Mouse (Mus musculus): ENCODE measurements at regions not wholly inside any gene's neighbourhood (a gene's known extent, or its start where the extent isn't known, plus 50 kb on each side); places are given as distances from the start of the nearest gene placed in this dataset.

GRCm38 (mm10) chr10:98259283-98259682 lies 532.7 kb upstream of the C030005K15Rik start:
- intact Hi-C loops (cut with DNase I): no loop called here
- no peak for DNase-seq

DNA sequence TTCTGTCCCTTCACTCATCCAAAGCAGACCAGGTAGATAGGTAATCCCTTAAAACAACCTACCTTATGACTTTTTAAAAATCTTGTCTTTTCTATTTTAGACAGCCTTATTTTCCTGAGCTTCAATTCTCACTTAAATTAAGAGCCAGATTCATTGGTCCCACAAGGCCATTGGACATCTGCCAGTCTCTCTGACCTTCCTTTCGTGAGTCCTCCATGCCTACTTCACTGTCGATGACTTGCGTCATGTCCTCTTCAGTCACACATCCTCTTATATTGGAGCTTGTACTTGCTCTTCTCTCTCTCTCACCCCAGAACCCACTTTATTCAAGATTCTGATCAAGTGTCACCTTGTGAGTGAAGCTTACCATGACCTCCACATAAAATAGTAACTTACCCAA lies 542.0 kb upstream of the C030005K15Rik start:
- intact Hi-C loops (cut with DNase I): no loop called here
- DNase-seq: no peak

DNA sequence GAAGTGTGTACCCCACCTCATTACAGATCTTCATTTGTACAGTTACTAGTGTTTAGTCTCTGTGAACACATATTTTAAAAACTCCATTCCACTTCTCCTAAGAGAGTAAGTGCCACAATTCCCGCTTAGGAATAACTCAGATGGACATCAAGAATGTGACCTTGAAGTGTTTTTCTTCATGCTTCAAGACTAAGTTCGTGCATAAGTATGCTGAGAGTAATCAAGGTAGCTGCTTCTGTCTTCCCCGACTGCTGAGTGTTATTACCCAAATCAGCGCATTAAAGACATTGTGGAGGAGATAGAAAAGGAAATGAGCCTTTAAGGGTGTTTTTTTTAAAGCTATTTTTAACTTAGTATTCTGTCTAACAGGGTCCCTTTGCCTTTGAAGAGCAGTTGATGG lies 565.1 kb upstream of the C030005K15Rik start:
- intact Hi-C loops (cut with DNase I): no loop called here

DNA sequence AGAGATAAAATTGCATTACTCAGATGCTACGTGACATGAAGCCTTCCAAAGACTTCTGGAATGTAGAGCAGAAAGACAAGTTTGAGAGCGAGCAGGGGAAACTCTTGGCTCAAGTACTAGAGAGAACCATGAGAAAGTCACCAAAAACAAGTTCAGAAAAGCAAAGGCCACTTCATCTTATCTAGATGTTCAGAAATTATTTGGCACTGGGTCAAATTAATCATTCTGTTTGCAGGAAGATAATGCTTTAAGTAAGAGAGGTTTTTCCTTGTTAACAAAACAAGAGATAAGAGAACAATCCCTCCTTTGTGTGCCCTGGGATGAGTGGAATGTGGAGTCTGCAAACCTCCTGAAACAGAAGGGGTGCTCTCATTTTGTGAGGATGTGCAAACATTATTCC lies 565.6 kb upstream of the C030005K15Rik start:
- no peak for DNase-seq
- intact Hi-C loops (cut with DNase I): no loop called here

More for the DNA sequence above, 565.1 kb upstream of the C030005K15Rik start:
- no peak for DNase-seq

DNA sequence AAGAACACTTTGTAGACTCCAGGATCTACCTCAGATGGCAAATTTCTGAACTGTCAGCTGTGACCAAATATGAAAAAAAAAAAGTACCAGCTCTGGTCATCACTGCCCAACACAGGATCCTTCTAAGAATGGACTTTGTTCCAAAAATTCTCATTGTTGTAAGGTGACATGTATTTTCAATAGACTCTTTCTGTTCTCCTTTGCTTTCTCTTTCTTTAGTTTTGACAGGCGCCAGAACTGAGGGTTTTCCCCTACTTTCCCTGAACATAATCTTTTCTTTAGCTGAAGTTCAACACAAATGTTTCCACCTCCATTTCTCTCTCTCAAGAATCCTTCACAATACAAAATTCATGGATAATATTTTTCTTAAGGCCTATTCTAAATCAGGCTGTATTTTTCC lies 579.1 kb upstream of the C030005K15Rik start:
- intact Hi-C loops (cut with DNase I): no loop called here
- no peak for DNase-seq

DNA sequence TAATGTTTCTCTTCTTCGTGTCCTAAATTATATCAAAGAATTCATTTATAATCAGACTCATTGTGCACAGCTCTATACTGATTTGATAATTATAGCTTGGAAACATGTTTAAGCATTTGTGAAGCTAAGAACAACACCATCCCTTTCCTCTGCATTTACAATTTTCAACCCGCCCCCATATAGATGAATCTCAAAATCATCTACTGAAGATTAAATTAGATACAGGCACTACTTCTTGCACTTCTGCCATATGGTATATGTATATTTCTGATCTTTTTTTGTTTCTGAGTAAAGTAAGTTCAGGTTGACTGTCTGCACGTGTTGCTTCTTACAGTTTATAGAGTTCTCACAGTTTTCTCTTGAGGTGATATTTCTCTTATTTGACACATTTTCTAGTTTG lies 583.1 kb upstream of the C030005K15Rik start:
- intact Hi-C loops (cut with DNase I): no loop called here
- no peak for DNase-seq

DNA sequence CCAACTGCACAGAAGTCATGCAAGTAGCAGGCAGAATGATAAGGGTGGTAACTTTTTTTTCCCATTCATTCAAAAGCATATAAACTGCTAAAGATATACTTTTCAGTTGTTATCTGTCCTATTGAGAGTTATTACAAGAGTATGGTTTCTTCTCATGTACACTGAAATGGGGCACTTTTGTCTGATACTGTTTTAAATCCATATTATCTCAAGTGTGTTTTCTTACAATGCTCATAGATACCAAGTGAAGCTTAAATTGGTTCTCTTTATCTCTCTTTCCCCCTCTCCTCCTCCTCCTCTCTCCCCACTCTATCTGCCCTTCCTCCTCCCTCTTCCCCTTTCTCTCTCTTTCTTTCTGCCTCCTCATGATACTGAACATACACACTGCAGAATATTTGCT lies 584.8 kb upstream of the C030005K15Rik start:
- DNase-seq: no peak
- intact Hi-C loops (cut with DNase I): no loop called here

- intact Hi-C loops (cut with DNase I): no loop called here
- DNase-seq: no peak
These were observed 591.9 kb upstream of the C030005K15Rik start for GRCm38 (mm10) chr10:98318416-98318815.

- intact Hi-C loops (cut with DNase I): no loop called here
- DNase-seq: no peak
These were observed 590.4 kb upstream of the Atp2b1 start for GRCm38 (mm10) chr10:98323846-98324245.

- DNase-seq: no peak
- intact Hi-C loops (cut with DNase I): no loop called here
These were observed 589.6 kb upstream of the Atp2b1 start for GRCm38 (mm10) chr10:98324591-98324990.

GRCm38 (mm10) chr10:98325720-98326119 lies 588.5 kb upstream of the Atp2b1 start:
- intact Hi-C loops (cut with DNase I): no loop called here
- DNase-seq: no peak

GRCm38 (mm10) chr10:98332682-98333081 lies 581.5 kb upstream of the Atp2b1 start:
- no peak for DNase-seq
- intact Hi-C loops (cut with DNase I): no loop called here

GRCm38 (mm10) chr10:98333411-98334067 lies 580.7 kb upstream of the Atp2b1 start:
- intact Hi-C loops (cut with DNase I): no loop called here
- DNase-seq: peak; percentile 6 to 30

GRCm38 (mm10) chr10:98343827-98344226 lies 570.4 kb upstream of the Atp2b1 start:
- intact Hi-C loops (cut with DNase I): no loop called here
- DNase-seq: peak in 1 of 2 experiments; percentile 4

GRCm38 (mm10) chr10:98349466-98349865 lies 564.7 kb upstream of the Atp2b1 start:
- peak; percentile 53 to 63 for DNase-seq
- intact Hi-C loops (cut with DNase I): no loop called here

- DNase-seq: no peak
- intact Hi-C loops (cut with DNase I): no loop called here
These were observed 563.8 kb upstream of the Atp2b1 start for GRCm38 (mm10) chr10:98350318-98350926.

- intact Hi-C loops (cut with DNase I): no loop called here
- no peak for DNase-seq
These were observed 562.1 kb upstream of the Atp2b1 start for GRCm38 (mm10) chr10:98352061-98352460.

- no peak for DNase-seq
- intact Hi-C loops (cut with DNase I): no loop called here
These were observed 559.7 kb upstream of the Atp2b1 start for GRCm38 (mm10) chr10:98354486-98354885.

- intact Hi-C loops (cut with DNase I): no loop called here
- DNase-seq: no peak
These were observed 549.6 kb upstream of the Atp2b1 start for GRCm38 (mm10) chr10:98364604-98365003.

GRCm38 (mm10) chr10:98372561-98372960 lies 541.6 kb upstream of the Atp2b1 start:
- no peak for DNase-seq
- intact Hi-C loops (cut with DNase I): no loop called here

- intact Hi-C loops (cut with DNase I): no loop called here
- DNase-seq: no peak
These were observed 540.9 kb upstream of the Atp2b1 start for GRCm38 (mm10) chr10:98373314-98373713.

DNA sequence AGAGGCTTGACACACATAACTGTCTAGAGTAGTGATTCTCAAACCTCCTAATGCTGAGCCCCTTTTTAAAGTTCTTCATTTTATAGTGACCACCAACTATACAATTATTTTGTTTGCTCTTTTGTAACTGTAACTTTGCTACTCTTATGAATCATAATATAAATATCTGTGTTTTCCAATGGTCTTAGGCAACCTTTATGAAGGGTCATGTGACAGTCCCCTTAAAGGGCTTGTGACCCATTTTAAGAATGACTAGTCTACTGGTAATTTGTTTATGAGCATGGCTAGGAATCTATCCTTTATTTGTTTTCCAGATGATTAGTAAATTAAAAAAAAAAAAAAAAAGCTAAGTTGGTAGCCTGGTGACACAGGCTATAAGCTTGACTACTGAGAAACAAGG lies 539.5 kb upstream of the Atp2b1 start:
- intact Hi-C loops (cut with DNase I): no loop called here
- no peak for DNase-seq

DNA sequence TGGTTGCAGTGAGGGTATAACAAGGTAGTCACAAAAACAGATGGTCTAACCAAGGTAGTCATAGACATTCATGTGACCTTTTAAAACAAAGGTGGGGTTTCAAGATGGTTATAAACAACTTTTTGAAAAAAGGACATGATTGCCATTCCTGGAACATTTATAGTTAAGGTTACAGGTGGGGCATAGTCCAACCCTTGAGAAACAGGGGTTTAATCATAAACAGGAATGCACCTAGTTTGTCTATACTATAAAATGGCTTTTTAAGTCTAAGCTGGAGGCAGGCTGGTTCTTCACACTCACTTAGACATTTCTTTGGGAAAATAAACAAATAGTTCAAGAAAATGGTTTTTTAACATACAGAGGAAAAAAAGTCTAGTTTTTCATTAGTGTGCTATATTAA lies 525.7 kb upstream of the Atp2b1 start:
- no peak for DNase-seq
- intact Hi-C loops (cut with DNase I): no loop called here
